Mouse (Mus musculus) limb, embryonic 14.5 days (tissue): Measurements from ENCODE around the gene Hibadh. TPM values are rescaled to one million over a fixed set of nuclear protein-coding genes. Genes with fewer than 3 reads are reported as not detected.
A peak's percentile ranks its signal among the peaks of the same experiment; 100 is the strongest.

ENCODE experiments used
- ATAC-seq: fragments of 200-750 bp; cut with Nextera tagmentation; 2 replicates; pipeline ENCODE4 v1.8.0; 2017; ENCODE audit warnings: low read depth, moderate number of reproducible peaks, moderate TSS enrichment; ENCODE audit not compliant: low FRiP score
- DNase-seq: peaks from one replicate; pipeline ENCODE4 v3.0.0-alpha.2; 2015; ENCODE audit warnings: low spot score
- H3K27ac ChIP-seq: fragments of 300-500 bp; sonication (generic); replicated peaks from 2 replicates; pipeline ENCODE4 v1.5.1; 2014; ENCODE audit warnings: low read depth, mild to moderate bottlenecking, low read length, moderate library complexity, mixed read lengths
- H3K27me3 ChIP-seq: fragments of 300-500 bp; sonication (generic); 2 replicates; pipeline ENCODE4 v1.6.1; 2014; ENCODE audit warnings: low read length, mixed read lengths; ENCODE audit not compliant: control insufficient read depth, insufficient read depth
- H3K36me3 ChIP-seq: fragments of 300-500 bp; sonication (generic); 2 replicates; pipeline ENCODE4 v1.6.1; 2014; ENCODE audit warnings: mild to moderate bottlenecking, low read length, moderate library complexity, mixed read lengths; ENCODE audit not compliant: control insufficient read depth, insufficient read depth
- H3K4me1 ChIP-seq: fragments of 300-500 bp; sonication (generic); 2 replicates; pipeline ENCODE4 v1.6.1; 2014; ENCODE audit warnings: antibody characterized with exemption, low read length, mixed read lengths; ENCODE audit not compliant: control insufficient read depth, insufficient read depth
- H3K4me2 ChIP-seq: fragments of 300-500 bp; sonication (generic); replicated peaks from 2 replicates; pipeline ENCODE4 v1.6.1; 2014; ENCODE audit warnings: low read depth, mild to moderate bottlenecking, low read length, moderate library complexity; ENCODE audit not compliant: severe bottlenecking
- H3K4me3 ChIP-seq: fragments of 300-500 bp; sonication (generic); replicated peaks from 2 replicates; pipeline ENCODE4 v1.5.1; 2014; ENCODE audit warnings: low read length
- H3K9ac ChIP-seq: fragments of 300-500 bp; sonication (generic); 2 replicates; pipeline ENCODE4 v1.6.1; 2014; ENCODE audit warnings: mild to moderate bottlenecking, low read depth, low read length, moderate library complexity; ENCODE audit not compliant: severe bottlenecking
- H3K9me3 ChIP-seq: fragments of 300-500 bp; sonication (generic); 2 replicates; pipeline ENCODE4 v1.6.1; 2016; ENCODE audit warnings: low read length; ENCODE audit not compliant: control insufficient read depth
- POLR2A ChIP-seq: fragments of 200-500 bp; IDR thresholded peaks from 2 replicates; pipeline ENCODE4 v1.8.0; 2012; ENCODE audit warnings: inconsistent platforms, mild to moderate bottlenecking, moderate library complexity, borderline replicate concordance; ENCODE audit not compliant: insufficient read depth, insufficient read length; ENCODE audit errors: extremely low read depth
- WGBS: fragments of 180-500 bp; shearing (Covaris S2); extraction: QIAGEN DNeasy Blood & Tissue Kit; methylation state at CpG from one replicate; pipeline ENCODE4 v1.1.7; 2014; 5-methylcytosine and 5-hydroxymethylcytosine counted together
- polyA plus RNA-seq, 2 experiments: library from polyadenylated mRNA; depleted of rRNA in 1 of 2; stranded (reverse) in 1 of 2; unstranded in 1 of 2; fragments of >200 nt; fragmentation: Nextera tagmentation in 1 of 2; extraction: Ambion mirVana in 1 of 2; gene quantifications; 2 replicates each; pipeline versions ENCODE4 v1.2.1 to v1.2.3; 2012 to 2014

Hibadh gene
- polyA plus RNA-seq, 2 experiments, result 49.2 to 56.0 TPM

GRCm38 (mm10) chr6:52567327-52568299 lies 72.6 kb downstream of the Hibadh start:
- H3K9ac ChIP-seq, result no peak overlapping the region
- no peak overlapping the region for H3K4me2 ChIP-seq
- H3K9me3 ChIP-seq, result no peaks in the 10 kb centered on the region
- H3K4me3 ChIP-seq, result no peak overlapping the region
- no peaks in the 10 kb centered on the region for H3K4me1 ChIP-seq
- no peaks in the 10 kb centered on the region for H3K27me3 ChIP-seq
- no peak overlapping the region for H3K27ac ChIP-seq
- WGBS, result 46% methylated on average over 20 of the region's 20 CpGs
- ATAC-seq (no peak), DNase-seq (no peak)
- no peak for TF ChIP-seq POLR2A
- peaks cover 3% of the 10 kb centered on the region; the same call in 1 of the 2 replicates for H3K36me3 ChIP-seq

- no peak overlapping the region for H3K4me3 ChIP-seq
- no peaks in the 10 kb centered on the region for H3K36me3 ChIP-seq
- no peak overlapping the region for H3K9ac ChIP-seq
- ATAC-seq, result no peak
- H3K4me2 ChIP-seq, result no peak overlapping the region
- H3K4me1 ChIP-seq, result no peaks in the 10 kb centered on the region
- no peak overlapping the region for H3K27ac ChIP-seq
- H3K9me3 ChIP-seq, result no peaks in the 10 kb centered on the region
- TF ChIP-seq POLR2A, result no peak
- DNase-seq, result no peak
- WGBS, result 82% methylated on average over 5 of the region's 5 CpGs
- H3K27me3 ChIP-seq, result no peaks in the 10 kb centered on the region
These were observed 75.0 kb downstream of the Hibadh start for GRCm38 (mm10) chr6:52565210-52565609.

GRCm38 (mm10) chr6:52562994-52563393 lies 77.2 kb downstream of the Hibadh start:
- Histone ChIP-seq H3K4me1 (no peaks in the 10 kb centered on the region), H3K4me3 (no peak overlapping the region), H3K27ac (no peak overlapping the region), H3K27me3 (no peaks in the 10 kb centered on the region), H3K36me3 (no peaks in the 10 kb centered on the region), H3K9ac (no peak overlapping the region), H3K4me2 (no peak overlapping the region), H3K9me3 (no peaks in the 10 kb centered on the region)
- TF ChIP-seq POLR2A, result no peak
- DNase-seq (no peak), ATAC-seq (no peak)
- WGBS, result 94% methylated on average over 4 of the region's 4 CpGs

- Histone ChIP-seq H3K4me3 (no peak overlapping the region), H3K9me3 (no peaks in the 10 kb centered on the region), H3K27ac (no peak overlapping the region), H3K27me3 (no peaks in the 10 kb centered on the region), H3K4me2 (no peak overlapping the region), H3K36me3 (no peaks in the 10 kb centered on the region), H3K4me1 (no peaks in the 10 kb centered on the region), H3K9ac (no peak overlapping the region)
- no peak for DNase-seq
- no peak for ATAC-seq
- 89% methylated on average over 3 of the region's 3 CpGs for WGBS
- no peak for TF ChIP-seq POLR2A
These were observed 81.1 kb downstream of the Hibadh start for GRCm38 (mm10) chr6:52559041-52559440.

- Histone ChIP-seq H3K27me3 (no peaks in the 10 kb centered on the region), H3K9ac (no peak overlapping the region), H3K27ac (no peak overlapping the region), H3K9me3 (no peaks in the 10 kb centered on the region), H3K36me3 (peaks cover 30% of the 10 kb centered on the region), H3K4me2 (no peak overlapping the region), H3K4me1 (peaks cover 9% of the 10 kb centered on the region), H3K4me3 (no peak overlapping the region)
- 49% methylated on average over 4 of the region's 4 CpGs for WGBS
- ATAC-seq (no peak; the same call in 1 of the 2 replicates), DNase-seq (peak; percentile 4)
- TF ChIP-seq POLR2A, result no peak
These were observed 95.8 kb downstream of the Hibadh start for GRCm38 (mm10) chr6:52544376-52544775.
